Mouse (Mus musculus) midbrain, embryonic 12.5 days (tissue): Measurements from ENCODE around the gene Lin7b. TPM values are rescaled to one million over a fixed set of nuclear protein-coding genes. Genes with fewer than 3 reads are reported as not detected.

Experiments used
- ATAC-seq: fragments of 200-750 bp; cut with Nextera tagmentation; 2 replicates; pipeline ENCODE4 v1.8.0; 2017; ENCODE audit warnings: low read depth, moderate TSS enrichment, moderate library complexity; ENCODE audit not compliant: low FRiP score
- H3K27ac ChIP-seq: fragments of 300-500 bp; sonication (generic); replicated peaks from 2 replicates; pipeline ENCODE4 v1.5.1; 2016; ENCODE audit warnings: mild to moderate bottlenecking
- H3K27me3 ChIP-seq: fragments of 300-500 bp; sonication (generic); 2 replicates; pipeline ENCODE4 v1.6.1; 2016; ENCODE audit warnings: mild to moderate bottlenecking
- H3K36me3 ChIP-seq: fragments of 300-500 bp; sonication (generic); 2 replicates; pipeline ENCODE4 v1.6.1; 2016
- H3K4me1 ChIP-seq: fragments of 300-500 bp; sonication (generic); 2 replicates; pipeline ENCODE4 v1.6.1; 2016
- H3K4me2 ChIP-seq: fragments of 300-500 bp; sonication (generic); replicated peaks from 2 replicates; pipeline ENCODE4 v1.6.1; 2016; ENCODE audit warnings: mild to moderate bottlenecking, moderate library complexity
- H3K4me3 ChIP-seq: fragments of 300-500 bp; sonication (generic); 2 replicates; pipeline ENCODE4 v1.5.1; 2016; ENCODE audit warnings: mild to moderate bottlenecking
- H3K9ac ChIP-seq: fragments of 300-500 bp; sonication (generic); replicated peaks from 2 replicates; pipeline ENCODE4 v1.6.1; 2016; ENCODE audit warnings: mild to moderate bottlenecking, moderate library complexity
- H3K9me3 ChIP-seq: fragments of 300-500 bp; sonication (generic); 2 replicates; pipeline ENCODE4 v1.6.1; 2016; ENCODE audit warnings: mild to moderate bottlenecking
- WGBS: fragments of 180-500 bp; shearing (Covaris S2); methylation state at CpG from one replicate; pipeline ENCODE4 v1.1.7; 2016; 5-methylcytosine and 5-hydroxymethylcytosine counted together
- polyA plus RNA-seq: library from polyadenylated mRNA; unstranded; fragments of >200 nt; fragmentation: Nextera tagmentation; extraction: Ambion mirVana; gene quantifications from 2 replicates; pipeline ENCODE4 v1.2.1, GENCODE M21; 2016

Gene Lin7b
- polyA plus RNA-seq, 1 experiment from 2014 or later: 2.9 TPM

DNA sequence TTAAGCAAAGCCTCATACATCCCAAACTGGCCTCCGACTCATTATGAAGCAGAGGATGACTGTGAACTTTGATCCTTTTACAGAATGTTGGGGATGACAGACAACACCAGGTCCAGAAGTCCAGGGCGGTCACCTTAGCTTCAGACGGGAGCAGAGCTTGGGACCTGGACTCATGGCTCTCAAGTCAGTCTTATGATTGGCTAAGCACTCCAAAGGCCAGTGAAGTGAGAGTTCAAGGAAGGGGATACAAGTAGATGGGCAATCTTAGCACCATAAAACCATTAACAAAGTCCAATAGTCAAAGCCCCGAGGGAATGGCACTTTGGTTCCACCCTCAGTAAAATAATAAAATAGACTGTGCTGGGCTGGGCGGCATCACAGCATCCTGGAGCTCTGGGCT lies 47.3 kb downstream of the Lin7b start:
- Histone ChIP-seq H3K4me3 (no peak overlapping the region), H3K9ac (no peak overlapping the region), H3K4me2 (no peak overlapping the region), H3K36me3 (0 out of 2 replicates have a peak, but pooled peaks cover 4% of the 10 kb centered on the region), H3K4me1 (no peaks in the 10 kb centered on the region), H3K27ac (no peak overlapping the region), H3K27me3 (no peaks in the 10 kb centered on the region), H3K9me3 (no peaks in the 10 kb centered on the region)
- no peak for ATAC-seq
- 94% methylated on average over 5 of the region's 5 CpGs for WGBS

DNA sequence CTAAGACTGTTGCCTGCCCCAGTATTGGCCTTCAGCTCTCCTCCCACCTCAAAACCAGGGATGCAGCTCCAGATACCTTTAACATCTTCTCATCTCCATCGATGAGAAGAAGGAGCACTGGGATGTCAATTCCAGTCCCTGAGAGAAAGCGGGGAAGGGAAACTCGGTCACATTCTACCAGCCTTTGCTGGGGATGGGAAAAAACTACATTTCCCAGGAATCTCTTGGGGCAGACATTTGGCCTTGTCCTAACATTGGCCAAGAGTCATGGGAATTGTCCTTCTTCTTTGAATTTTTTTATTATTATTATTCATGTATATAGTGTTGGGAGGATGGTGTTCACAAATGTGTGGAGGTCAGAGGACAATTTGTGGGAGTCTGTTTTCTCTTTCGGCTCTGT lies 48.1 kb downstream of the Lin7b start:
- 84% methylated on average over 4 of the region's 4 CpGs for WGBS

More for the DNA sequence above, 48.1 kb downstream of the Lin7b start:
- Histone ChIP-seq H3K9me3 (no peaks in the 10 kb centered on the region), H3K4me1 (no peaks in the 10 kb centered on the region), H3K27ac (no peak overlapping the region), H3K36me3 (0 out of 2 replicates have a peak, but pooled peaks cover 4% of the 10 kb centered on the region), H3K27me3 (no peaks in the 10 kb centered on the region), H3K4me2 (no peak overlapping the region), H3K4me3 (no peak overlapping the region), H3K9ac (no peak overlapping the region)
- ATAC-seq: no peak

Other genes starting within 250 kb of the Lin7b start
- 1,160 and 1,195 TPM in 2 replicates for gene Rps11, start 246.1 kb downstream of the Lin7b start, polyA plus RNA-seq
- gene Rpl13a, start 241.8 kb downstream of the Lin7b start, polyA plus RNA-seq: 1,022 and 1,026 TPM in 2 replicates
- gene Gm45713, start 234.4 kb downstream of the Lin7b start, polyA plus RNA-seq: 0.25 and 0.45 TPM in 2 replicates
- gene Flt3l, start 234.2 kb downstream of the Lin7b start, polyA plus RNA-seq: 0.64 and 1.2 TPM in 2 replicates
- gene Pih1d1, start 216.3 kb downstream of the Lin7b start, polyA plus RNA-seq: 92.3 and 103 TPM in 2 replicates
- 38.0 and 39.4 TPM in 2 replicates for gene Aldh16a1, start 216.0 kb downstream of the Lin7b start, polyA plus RNA-seq
- gene Slc17a7, start 206.6 kb downstream of the Lin7b start, polyA plus RNA-seq: 0.61 and 1.0 TPM in 2 replicates
- gene Gfy, start 191.0 kb downstream of the Lin7b start, polyA plus RNA-seq: not detected in 2 replicates
- 1.3 and 2.4 TPM in 2 replicates for gene Pth2, start 189.6 kb downstream of the Lin7b start, polyA plus RNA-seq
- gene Ccdc155, start 165.7 kb downstream of the Lin7b start, polyA plus RNA-seq: 0.63 and 0.75 TPM in 2 replicates
- 1.0 and 1.4 TPM in 2 replicates for gene Dkkl1, start 158.4 kb downstream of the Lin7b start, polyA plus RNA-seq
- 237 and 248 TPM in 2 replicates for gene Tead2, start 154.8 kb downstream of the Lin7b start, polyA plus RNA-seq
- gene Cd37, start 131.5 kb downstream of the Lin7b start, polyA plus RNA-seq: 1.3 and 1.7 TPM in 2 replicates
- gene Slc6a16, start 129.5 kb downstream of the Lin7b start, polyA plus RNA-seq: 0.14 TPM in 1 of 2 replicates, not detected in the other
- gene Slc6a21, start 93.1 kb downstream of the Lin7b start, polyA plus RNA-seq: not detected in 2 replicates
- 7.9 and 8.2 TPM in 2 replicates for gene Trpm4, start 36.8 kb downstream of the Lin7b start, polyA plus RNA-seq
- gene Hrc, start 35.3 kb downstream of the Lin7b start, polyA plus RNA-seq: 0.24 TPM in 1 of 2 replicates, not detected in the other
- gene Ppfia3, start 3.6 kb downstream of the Lin7b start, polyA plus RNA-seq: 15.0 and 15.4 TPM in 2 replicates
- 294 and 300 TPM in 2 replicates for gene Snrnp70, start 25.2 kb upstream of the Lin7b start, polyA plus RNA-seq
- gene Kcna7, start 35.1 kb upstream of the Lin7b start, polyA plus RNA-seq: not detected in 2 replicates
- gene Ntf5, start 43.1 kb upstream of the Lin7b start, polyA plus RNA-seq: 0.22 and 0.43 TPM in 2 replicates
- not detected in 2 replicates for gene Lhb, start 50.2 kb upstream of the Lin7b start, polyA plus RNA-seq
- gene Gys1, start 64.3 kb upstream of the Lin7b start, polyA plus RNA-seq: 29.7 and 32.4 TPM in 2 replicates
- gene Ruvbl2, start 67.5 kb upstream of the Lin7b start, polyA plus RNA-seq: 140 and 153 TPM in 2 replicates
- 5,715 and 6,077 TPM in 2 replicates for gene Ftl1, start 89.3 kb upstream of the Lin7b start, polyA plus RNA-seq
- 241 and 250 TPM in 2 replicates for gene Bax, start 96.3 kb upstream of the Lin7b start, polyA plus RNA-seq
- 0.22 TPM in 2 replicates for gene Tulp2, start 111.3 kb upstream of the Lin7b start, polyA plus RNA-seq
- gene Gm45808, start 116.2 kb upstream of the Lin7b start, polyA plus RNA-seq: not detected in 2 replicates
- gene Dhdh, start 118.2 kb upstream of the Lin7b start, polyA plus RNA-seq: 3.2 and 3.6 TPM in 2 replicates
- gene Nucb1, start 139.8 kb upstream of the Lin7b start, polyA plus RNA-seq: 102 and 106 TPM in 2 replicates
- 15.4 and 18.5 TPM in 2 replicates for gene Ppp1r15a, start 155.7 kb upstream of the Lin7b start, polyA plus RNA-seq
- gene Plekha4, start 155.7 kb upstream of the Lin7b start, polyA plus RNA-seq: 0.70 and 0.96 TPM in 2 replicates
- 0.78 TPM in 1 of 2 replicates, not detected in the other for gene Hsd17b14, start 184.3 kb upstream of the Lin7b start, polyA plus RNA-seq
- gene Bcat2, start 199.6 kb upstream of the Lin7b start, polyA plus RNA-seq: 23.2 and 23.8 TPM in 2 replicates
- gene Fgf21, start 244.9 kb upstream of the Lin7b start, polyA plus RNA-seq: not detected in 2 replicates
- gene Fut1, start 246.7 kb upstream of the Lin7b start, polyA plus RNA-seq: not detected in 2 replicates